Mouse (Mus musculus): ENCODE measurements around the gene Nectin3. TPM values are rescaled to one million over a fixed set of nuclear protein-coding genes. Genes with fewer than 3 reads are reported as not detected.

The Nectin3 gene
- polyA plus RNA-seq (2015; fragmentation: Nextera tagmentation; extraction: Ambion mirVana): 4.3 and 4.7 TPM in 2 replicates

GRCm38 (mm10) chr16:46498421-46498789, at the start of gene Nectin3:
Nectin3 (minus strand) TSS chr16:46498525.
- Histone ChIP-seq H3K27me3 (peaks cover 53% of the 10 kb centered on the region), H3K4me2 (peak within 1 kb of the TSS; percentile 69), H3K4me3 (replicated peaks) (peak within 1 kb of the TSS; percentile 63), H3K4me1 (replicated peaks) (peaks cover 7% of the 10 kb centered on the region), H3K9me3 (replicated peaks) (no peaks in the 10 kb centered on the region), H3K9ac (peak within 1 kb of the TSS; percentile 45; the same call in 1 of the 2 replicates), H3K36me3 (no peaks in the 10 kb centered on the region), H3K27ac (no peak within 1 kb of the TSS)
- DNase-seq: no peak
- 8% methylated on average over 4 of the region's 4 CpGs for WGBS (ENCODE audit: insufficient replicate concordance)
- no peak for ATAC-seq (ENCODE audit: low read depth)

- ATAC-seq (ENCODE audit: low read depth): no peak
- Histone ChIP-seq H3K9me3 (replicated peaks) (no peaks in the 10 kb centered on the region), H3K4me2 (no peak overlapping the region), H3K9ac (no peak overlapping the region), H3K27me3 (no peaks in the 10 kb centered on the region), H3K4me3 (replicated peaks) (no peak overlapping the region), H3K4me1 (replicated peaks) (no peaks in the 10 kb centered on the region), H3K27ac (no peak overlapping the region), H3K36me3 (no peaks in the 10 kb centered on the region)
- DNase-seq: no peak
- 66% methylated on average over 3 of the region's 3 CpGs for WGBS (ENCODE audit: insufficient replicate concordance)
These were observed 39.8 kb upstream of the Nectin3 start for GRCm38 (mm10) chr16:46538092-46538491.

- WGBS (ENCODE audit: insufficient replicate concordance): 64% methylated on average over 5 of the region's 5 CpGs
- H3K4me3 ChIP-seq (replicated peaks): no peak overlapping the region
- no peak overlapping the region for H3K27ac ChIP-seq
- no peak overlapping the region for H3K9ac ChIP-seq
- H3K9me3 ChIP-seq (replicated peaks): no peaks in the 10 kb centered on the region
- H3K4me1 ChIP-seq (replicated peaks): no peaks in the 10 kb centered on the region
- ATAC-seq (ENCODE audit: low read depth) (no peak), DNase-seq (no peak)
- H3K4me2 ChIP-seq: no peak overlapping the region
- no peaks in the 10 kb centered on the region for H3K27me3 ChIP-seq
- H3K36me3 ChIP-seq: no peaks in the 10 kb centered on the region
These were observed 34.3 kb upstream of the Nectin3 start for GRCm38 (mm10) chr16:46532465-46533254.

GRCm38 (mm10) chr16:46531023-46531422, 32.7 kb upstream of the Nectin3 start:
- Histone ChIP-seq H3K4me1 (replicated peaks) (no peaks in the 10 kb centered on the region), H3K27me3 (no peaks in the 10 kb centered on the region), H3K27ac (no peak overlapping the region), H3K4me3 (replicated peaks) (no peak overlapping the region), H3K36me3 (no peaks in the 10 kb centered on the region), H3K4me2 (no peak overlapping the region), H3K9me3 (replicated peaks) (no peaks in the 10 kb centered on the region), H3K9ac (no peak overlapping the region)
- 47% methylated on average over 3 of the region's 3 CpGs for WGBS (ENCODE audit: insufficient replicate concordance)
- DNase-seq (no peak), ATAC-seq (ENCODE audit: low read depth) (no peak)

GRCm38 (mm10) chr16:46520885-46521417, 22.6 kb upstream of the Nectin3 start:
- H3K4me3 ChIP-seq (replicated peaks): no peak overlapping the region
- H3K27ac ChIP-seq: no peak overlapping the region
- H3K4me1 ChIP-seq (replicated peaks): no peaks in the 10 kb centered on the region
- WGBS (ENCODE audit: insufficient replicate concordance): 53% methylated on average over 5 of the region's 5 CpGs
- H3K27me3 ChIP-seq: no peaks in the 10 kb centered on the region
- H3K4me2 ChIP-seq: no peak overlapping the region
- no peaks in the 10 kb centered on the region for H3K36me3 ChIP-seq
- DNase-seq (no peak), ATAC-seq (ENCODE audit: low read depth) (no peak)
- no peak overlapping the region for H3K9ac ChIP-seq
- no peaks in the 10 kb centered on the region for H3K9me3 ChIP-seq (replicated peaks)

GRCm38 (mm10) chr16:46519606-46520005, 21.3 kb upstream of the Nectin3 start:
- DNase-seq: no peak
- 51% methylated on average over 2 of the region's 2 CpGs for WGBS (ENCODE audit: insufficient replicate concordance)
- Histone ChIP-seq H3K36me3 (no peaks in the 10 kb centered on the region), H3K27me3 (no peaks in the 10 kb centered on the region), H3K9ac (no peak overlapping the region), H3K4me3 (replicated peaks) (no peak overlapping the region), H3K4me1 (replicated peaks) (no peaks in the 10 kb centered on the region), H3K27ac (no peak overlapping the region), H3K9me3 (replicated peaks) (no peaks in the 10 kb centered on the region), H3K4me2 (no peak overlapping the region)
- no peak for ATAC-seq (ENCODE audit: low read depth)

GRCm38 (mm10) chr16:46507944-46508333, 9.6 kb upstream of the Nectin3 start:
- DNase-seq (no peak), ATAC-seq (ENCODE audit: low read depth) (no peak)
- H3K27me3 ChIP-seq: no peaks in the 10 kb centered on the region
- 66% methylated on average over 3 of the region's 3 CpGs for WGBS (ENCODE audit: insufficient replicate concordance)
- H3K36me3 ChIP-seq: no peaks in the 10 kb centered on the region
- H3K4me3 ChIP-seq (replicated peaks): no peak overlapping the region
- H3K27ac ChIP-seq: no peak overlapping the region
- H3K9ac ChIP-seq: no peak overlapping the region
- H3K4me2 ChIP-seq: no peak overlapping the region
- H3K9me3 ChIP-seq (replicated peaks): no peaks in the 10 kb centered on the region
- no peaks in the 10 kb centered on the region for H3K4me1 ChIP-seq (replicated peaks)

GRCm38 (mm10) chr16:46507260-46507943, 9.1 kb upstream of the Nectin3 start:
- no peak overlapping the region for H3K4me2 ChIP-seq
- H3K27ac ChIP-seq: no peak overlapping the region
- no peaks in the 10 kb centered on the region for H3K27me3 ChIP-seq
- no peak overlapping the region for H3K4me3 ChIP-seq (replicated peaks)
- DNase-seq (no peak), ATAC-seq (ENCODE audit: low read depth) (peak; percentile 43; the same call in 1 of the 2 replicates)
- H3K36me3 ChIP-seq: no peaks in the 10 kb centered on the region
- H3K4me1 ChIP-seq (replicated peaks): no peaks in the 10 kb centered on the region
- no peak overlapping the region for H3K9ac ChIP-seq
- H3K9me3 ChIP-seq (replicated peaks): no peaks in the 10 kb centered on the region
- 32% methylated on average over 3 of the region's 3 CpGs for WGBS (ENCODE audit: insufficient replicate concordance)

GRCm38 (mm10) chr16:46504006-46504405, 5.7 kb upstream of the Nectin3 start:
- H3K27me3 ChIP-seq: peaks cover 7% of the 10 kb centered on the region
- ATAC-seq (ENCODE audit: low read depth): no peak
- DNase-seq: no peak
- no peak overlapping the region for H3K4me3 ChIP-seq (replicated peaks)
- no peak overlapping the region for H3K9ac ChIP-seq
- no peaks in the 10 kb centered on the region for H3K9me3 ChIP-seq (replicated peaks)
- no peak overlapping the region for H3K27ac ChIP-seq
- H3K4me1 ChIP-seq (replicated peaks): no peaks in the 10 kb centered on the region
- no peak overlapping the region for H3K4me2 ChIP-seq
- no peaks in the 10 kb centered on the region for H3K36me3 ChIP-seq
- 60% methylated on average over 4 of the region's 4 CpGs for WGBS (ENCODE audit: insufficient replicate concordance)

- no peak overlapping the region for H3K9ac ChIP-seq
- H3K4me3 ChIP-seq (replicated peaks): no peak overlapping the region
- H3K36me3 ChIP-seq: no peaks in the 10 kb centered on the region
- ATAC-seq (ENCODE audit: low read depth) (no peak), DNase-seq (no peak)
- H3K27me3 ChIP-seq: peaks cover 24% of the 10 kb centered on the region
- no peak overlapping the region for H3K27ac ChIP-seq
- no peaks in the 10 kb centered on the region for H3K9me3 ChIP-seq (replicated peaks)
- no peak overlapping the region for H3K4me2 ChIP-seq
- 65% methylated on average over 2 of the region's 2 CpGs for WGBS (ENCODE audit: insufficient replicate concordance)
- no peaks in the 10 kb centered on the region; the same call in 1 of the 2 replicates for H3K4me1 ChIP-seq (replicated peaks)
These were observed 4.0 kb upstream of the Nectin3 start for GRCm38 (mm10) chr16:46502311-46502710.

- Histone ChIP-seq H3K9me3 (replicated peaks) (no peaks in the 10 kb centered on the region), H3K27ac (no peak overlapping the region), H3K4me2 (no peak overlapping the region), H3K4me3 (replicated peaks) (no peak overlapping the region), H3K36me3 (no peaks in the 10 kb centered on the region), H3K4me1 (replicated peaks) (peaks cover 7% of the 10 kb centered on the region), H3K9ac (no peak overlapping the region), H3K27me3 (peaks cover 40% of the 10 kb centered on the region)
- 36% methylated on average over 3 of the region's 3 CpGs for WGBS (ENCODE audit: insufficient replicate concordance)
- ATAC-seq (ENCODE audit: low read depth): no peak
- DNase-seq: no peak
These were observed 2.4 kb upstream of the Nectin3 start for GRCm38 (mm10) chr16:46500759-46501158.

All from liver, embryonic 13.5 days (tissue).